Mouse (Mus musculus) embryo, embryonic 11 days (tissue): ENCODE results near the gene Ssx2ip.

ENCODE experiments used
- DNase-seq: peaks from one replicate; pipeline ENCODE4 v3.0.0-alpha.2; 2015

The Ssx2ip gene

DNA sequence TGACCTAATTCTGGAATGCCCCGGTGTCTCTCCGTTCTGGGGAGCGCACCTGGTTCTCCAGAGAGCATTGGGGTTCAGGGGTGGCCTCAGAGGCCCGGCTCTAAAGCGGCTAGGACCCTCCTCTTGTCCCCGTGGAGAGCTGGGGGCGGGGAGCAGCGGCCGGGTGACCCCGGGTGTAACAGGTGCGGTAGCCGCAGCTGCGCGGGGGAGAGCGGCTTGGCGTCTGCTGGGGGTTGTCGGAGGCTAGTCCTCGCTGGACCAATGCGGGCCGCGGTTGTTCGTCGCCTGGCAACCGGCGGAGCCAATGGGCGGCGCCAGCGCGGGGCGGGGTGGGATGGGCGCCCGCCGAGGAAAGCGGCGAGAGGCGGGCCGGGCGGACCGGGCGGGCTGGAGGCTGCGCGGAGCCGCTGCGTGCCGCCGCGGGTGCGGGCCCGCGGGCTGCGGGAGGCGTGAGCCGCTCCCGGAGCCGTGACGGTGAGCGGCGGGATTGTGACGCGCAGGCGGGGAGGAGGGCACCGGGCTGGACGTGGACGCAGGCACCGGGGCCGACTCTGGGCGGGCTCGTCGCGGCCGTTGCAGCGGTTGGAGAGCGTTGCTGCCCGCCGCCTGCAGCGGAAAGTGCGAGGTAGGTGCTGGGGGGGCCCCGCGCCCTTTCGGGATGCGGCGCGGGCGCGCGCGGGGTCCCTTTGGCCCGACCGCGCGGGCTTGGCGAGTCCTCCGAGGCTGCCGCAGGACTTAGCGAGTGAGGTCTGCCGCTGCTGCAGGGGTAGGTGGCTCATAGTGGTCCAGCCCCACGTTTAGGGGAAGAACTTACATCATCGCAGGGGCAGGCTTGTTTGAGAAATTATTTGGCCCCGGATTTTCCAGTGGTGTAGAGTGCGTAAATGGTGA, at the start of gene Ssx2ip:
Gene Ssx2ip (plus strand): TSS at position 332 of the 891 bp plus-strand sequence.
- DNase-seq = peak; percentile 96

DNA sequence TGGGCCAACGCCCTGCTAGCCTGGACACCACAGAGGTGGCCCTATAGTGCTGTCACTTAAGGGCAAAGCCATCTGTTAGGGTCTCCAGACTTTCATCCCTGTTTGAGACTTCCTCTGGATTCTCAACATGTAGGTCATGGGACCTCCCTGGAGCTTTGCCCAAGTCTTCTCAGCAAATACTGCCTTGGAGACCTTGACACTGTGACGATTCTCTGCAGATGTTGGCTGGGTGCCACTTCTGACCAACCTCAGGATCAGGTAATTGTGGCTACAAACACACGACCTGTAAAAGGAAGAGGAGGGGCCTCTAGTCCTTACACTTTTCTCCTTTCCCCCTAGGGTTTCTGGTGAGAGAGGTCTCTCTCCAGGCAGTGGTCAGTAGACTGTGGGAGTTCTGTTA, 49.3 kb upstream of the Ssx2ip start:
- DNase-seq = no peak

DNA sequence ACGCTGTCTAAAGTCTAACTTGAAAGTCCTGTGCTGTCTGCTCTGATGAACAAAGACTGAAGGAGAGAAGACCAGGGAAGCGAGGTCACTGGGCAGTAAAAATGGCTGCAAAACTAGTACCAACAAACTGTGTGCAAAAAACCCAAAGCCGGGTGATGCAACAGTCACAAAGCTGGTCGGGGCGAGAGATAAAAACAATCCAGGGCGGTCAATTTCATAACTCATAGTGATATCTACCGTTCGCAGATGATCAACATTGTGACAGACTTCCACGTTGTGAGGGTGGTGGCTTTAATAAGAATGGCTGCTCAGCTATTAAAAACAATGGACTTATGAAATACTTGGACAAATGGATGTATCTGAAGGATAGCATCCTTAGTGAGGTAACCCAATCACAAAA, 39.0 kb upstream of the Ssx2ip start:
- no peak for DNase-seq

DNA sequence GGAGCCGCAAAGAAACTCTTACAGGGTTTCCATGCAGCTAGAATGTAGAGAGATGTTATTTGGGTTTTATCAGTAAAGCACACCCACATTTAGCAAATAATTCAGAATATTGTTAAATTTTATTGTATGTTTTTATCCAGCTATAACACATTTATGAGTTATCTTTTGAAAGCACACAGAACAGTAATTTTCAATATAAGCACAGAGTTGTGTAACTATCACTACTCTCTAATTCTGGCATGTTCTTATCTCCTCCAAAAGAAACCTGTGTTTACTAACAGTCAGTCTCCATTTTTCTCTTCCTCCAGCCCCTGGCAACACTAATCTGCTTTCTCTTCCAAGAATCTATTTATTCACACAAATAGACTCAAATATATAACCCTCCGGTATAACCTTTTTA, 37.4 kb upstream of the Ssx2ip start:
- DNase-seq = no peak

DNA sequence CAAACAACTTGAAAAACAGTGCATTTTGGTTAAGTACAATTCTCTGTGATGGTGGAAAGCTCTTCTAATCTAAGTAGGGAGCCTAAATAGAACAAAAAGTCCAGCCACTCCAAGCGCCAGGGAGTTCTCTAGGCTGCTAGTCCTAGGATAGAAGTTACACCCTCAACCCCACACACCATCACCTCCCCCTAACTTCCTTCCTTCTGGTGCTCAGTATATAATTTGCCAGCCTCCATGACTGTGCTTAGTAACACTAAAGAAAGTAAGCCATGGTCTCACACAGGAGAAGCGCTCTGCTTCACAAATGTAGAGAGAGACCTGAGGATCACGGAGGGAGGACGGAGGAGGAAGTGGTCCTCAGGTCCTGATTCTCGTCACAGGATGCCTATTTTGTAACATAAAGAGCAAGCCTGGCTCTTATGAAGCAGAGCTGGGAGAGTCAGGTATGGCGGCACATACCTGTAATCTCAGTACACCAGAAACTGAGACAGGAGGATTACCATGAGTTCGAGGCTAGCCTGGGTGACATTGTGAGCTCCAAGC, 33.8 kb upstream of the Ssx2ip start:
- no peak for DNase-seq

DNA sequence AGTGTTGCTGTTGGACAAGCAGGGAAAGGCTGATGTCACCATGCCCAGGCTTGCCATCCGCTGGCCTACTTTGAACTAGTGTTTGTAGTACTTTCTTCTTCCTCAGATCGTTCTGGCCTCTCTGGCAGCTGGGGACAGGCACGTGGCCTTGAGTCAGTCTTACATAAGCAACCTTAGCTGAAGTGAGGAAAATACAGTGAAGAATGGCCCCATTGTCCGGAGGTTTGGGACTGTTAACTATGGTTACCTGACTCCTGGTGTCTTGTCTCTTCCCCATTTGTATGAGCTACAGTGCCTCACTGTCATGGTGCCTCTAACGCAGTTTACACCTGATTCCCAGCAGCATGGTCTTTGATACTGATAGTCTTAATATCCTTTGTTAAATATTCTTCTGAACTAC, 33.2 kb upstream of the Ssx2ip start:
- DNase-seq = no peak

DNA sequence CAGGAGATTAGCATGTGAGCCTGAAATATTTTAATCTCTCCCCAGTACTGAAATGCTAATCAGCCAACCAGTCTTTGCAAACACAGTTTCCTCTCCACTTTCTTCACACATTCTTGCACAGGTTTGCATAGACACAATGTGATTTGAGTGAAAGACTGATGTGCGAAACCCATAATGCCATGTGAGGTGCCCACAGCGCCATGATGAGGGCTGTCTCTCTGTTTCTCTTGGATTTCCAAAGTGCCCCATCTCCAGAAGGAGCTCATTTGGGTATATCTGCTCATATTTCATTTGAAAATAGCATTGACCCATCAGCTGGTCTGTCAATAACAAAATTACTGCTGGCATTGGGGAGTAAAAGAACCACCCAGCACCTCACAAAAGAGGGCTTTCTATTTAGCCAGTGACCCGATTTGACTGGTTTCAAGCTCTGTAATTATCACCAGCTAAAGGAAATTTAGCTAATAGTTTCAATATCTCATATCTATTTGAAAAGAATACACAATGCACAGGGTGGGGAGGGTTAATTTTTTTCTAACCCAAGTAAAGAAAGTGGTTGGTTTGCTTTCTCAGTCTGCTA, 29.8 kb upstream of the Ssx2ip start:
- no peak for DNase-seq

DNA sequence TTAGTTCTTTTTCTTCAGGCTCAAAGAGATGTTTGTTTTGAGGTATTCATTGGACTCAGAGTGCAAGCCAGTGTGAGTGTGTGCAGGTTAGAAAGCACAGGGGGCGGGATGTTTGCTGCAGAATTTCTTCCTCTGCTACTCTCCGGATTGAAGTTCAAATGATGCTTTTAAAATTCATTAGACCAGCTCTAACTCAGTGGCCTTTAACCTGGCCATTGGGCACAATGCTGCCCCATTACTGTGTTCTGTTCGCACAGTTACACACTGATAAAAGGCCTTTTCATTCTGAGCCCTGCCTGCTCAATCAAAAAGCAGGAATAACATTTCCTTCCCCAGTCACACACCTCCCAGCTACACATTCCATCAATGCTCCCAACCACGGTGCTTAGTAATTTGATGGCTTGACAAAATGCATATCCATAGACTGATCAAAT, 29.2 kb upstream of the Ssx2ip start:
- DNase-seq = peak; percentile 57

DNA sequence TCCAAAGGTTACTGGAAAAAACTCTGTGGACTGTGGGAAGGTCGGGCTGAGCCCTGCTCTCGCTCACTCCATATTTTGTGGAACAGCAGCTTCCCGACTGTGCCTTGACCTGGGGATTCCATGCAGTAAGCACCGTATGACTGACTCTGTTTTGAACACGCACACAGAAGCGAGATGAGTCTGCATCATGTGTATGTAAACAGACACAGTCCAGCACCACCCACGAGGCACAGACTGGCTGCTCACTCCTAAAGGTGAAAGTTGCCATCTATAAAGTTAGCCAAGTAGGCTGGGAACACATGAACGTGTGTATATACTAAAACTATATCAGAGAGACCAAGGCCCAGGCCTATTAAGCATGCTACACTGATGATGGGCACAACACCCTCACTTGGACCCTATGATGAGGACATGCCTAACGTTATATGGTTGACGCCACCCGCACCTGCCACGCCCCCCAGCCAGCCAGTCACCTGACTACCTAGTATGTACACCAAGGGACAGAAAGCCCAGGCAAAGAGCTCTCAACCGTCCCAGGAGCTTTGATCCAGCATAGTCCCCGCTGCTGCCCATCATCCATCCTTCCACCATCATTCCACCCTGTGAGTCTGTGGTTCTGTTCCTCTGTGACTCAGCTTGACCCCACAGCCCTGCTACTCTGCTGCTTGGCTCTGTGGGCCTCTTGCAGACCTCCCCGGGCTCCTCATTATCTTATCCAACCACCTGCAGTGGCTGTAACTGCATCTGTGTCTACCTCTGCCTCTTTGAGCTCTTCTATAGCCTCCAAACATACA, 27.9 kb upstream of the Ssx2ip start:
- DNase-seq = no peak

DNA sequence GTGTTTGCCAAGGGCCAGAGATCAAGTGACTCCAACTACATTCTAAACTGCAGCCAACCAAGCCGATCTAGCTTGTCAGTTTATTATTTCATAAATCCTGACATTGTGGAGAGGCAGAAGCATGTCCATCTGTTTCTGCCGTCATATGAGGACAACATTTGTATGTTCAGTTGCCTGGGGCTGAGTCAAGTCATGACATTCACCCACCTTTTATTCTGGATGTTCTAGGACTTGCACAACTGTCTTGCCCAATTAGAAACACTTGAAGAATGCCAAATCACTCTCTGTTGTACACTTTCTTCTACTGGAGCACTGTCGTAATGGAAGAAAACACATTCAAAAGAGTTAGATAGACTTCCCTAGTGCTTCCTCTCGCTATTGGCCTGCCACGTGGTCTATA, 27.2 kb upstream of the Ssx2ip start:
- no peak for DNase-seq

DNA sequence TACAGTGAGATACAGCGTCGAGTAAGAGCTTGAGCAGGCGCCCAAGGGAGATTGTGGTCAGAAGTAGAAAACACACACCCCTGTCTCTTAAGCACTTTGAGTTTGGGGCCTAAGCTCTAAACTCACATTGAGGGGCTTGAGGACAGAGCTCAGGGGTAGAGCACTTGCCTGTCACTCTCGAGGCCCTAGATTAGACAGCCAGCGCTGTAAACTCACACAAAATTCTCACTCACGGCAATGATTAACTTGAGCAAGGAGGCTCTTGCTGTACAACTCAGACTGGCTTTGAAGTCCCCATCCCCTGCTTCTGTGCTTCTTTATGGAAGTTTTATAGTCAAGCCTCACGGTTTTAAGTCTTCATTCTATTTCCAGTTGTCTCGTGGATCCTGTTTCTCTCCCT, 25.7 kb upstream of the Ssx2ip start:
- no peak for DNase-seq

DNA sequence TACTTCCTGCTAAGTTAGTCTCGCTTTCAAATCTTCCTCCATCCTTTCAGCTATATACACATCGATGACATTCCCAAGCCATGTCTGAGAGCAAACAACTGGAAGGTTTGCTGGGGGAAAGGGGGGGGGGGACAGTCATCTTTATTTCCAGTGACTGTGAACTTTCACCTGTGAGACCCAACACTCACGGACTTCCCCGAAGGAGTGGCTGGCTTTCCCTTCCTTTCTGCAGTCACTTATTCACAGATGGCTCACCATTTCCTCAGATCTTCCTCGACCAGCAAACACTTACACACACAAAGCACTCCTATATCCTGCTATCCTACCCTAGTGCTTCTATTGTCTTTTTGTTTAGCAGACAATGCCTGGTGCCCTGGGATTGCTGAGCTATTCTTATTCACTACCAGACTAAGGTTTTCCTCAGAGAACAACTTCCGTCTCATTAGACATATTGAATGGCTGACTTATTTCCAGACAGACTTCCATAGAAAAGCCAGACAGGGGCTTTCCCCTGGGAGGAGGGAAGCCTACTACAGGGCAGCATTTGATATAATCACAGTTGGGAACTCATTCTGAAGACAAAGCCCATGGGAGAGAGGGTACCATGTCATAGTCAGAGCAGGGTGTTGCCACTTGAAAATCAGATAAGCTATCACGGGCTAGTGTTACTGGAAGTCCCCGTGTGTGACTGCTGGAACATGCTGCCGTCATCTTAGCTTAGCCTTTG, 24.5 kb upstream of the Ssx2ip start:
- DNase-seq = peak; percentile 66

DNA sequence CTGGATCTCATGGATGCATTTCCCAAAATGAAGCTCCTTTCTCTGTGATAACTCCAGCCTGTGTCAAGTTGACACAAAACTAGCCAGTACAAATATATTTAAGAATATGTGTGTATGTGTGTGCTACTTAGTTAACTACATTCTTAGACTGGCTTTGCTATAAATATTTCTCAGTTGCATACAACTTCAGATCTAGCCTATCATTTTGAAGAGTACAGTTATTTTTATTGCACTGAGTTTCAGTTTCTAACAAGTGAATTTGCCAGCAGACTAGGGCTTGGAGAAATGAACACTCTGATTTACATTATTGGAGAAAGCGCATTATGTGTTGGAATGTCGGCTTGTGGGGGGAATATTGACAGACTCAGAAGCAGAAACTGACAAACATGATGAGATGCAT, 23.6 kb upstream of the Ssx2ip start:
- no peak for DNase-seq

DNA sequence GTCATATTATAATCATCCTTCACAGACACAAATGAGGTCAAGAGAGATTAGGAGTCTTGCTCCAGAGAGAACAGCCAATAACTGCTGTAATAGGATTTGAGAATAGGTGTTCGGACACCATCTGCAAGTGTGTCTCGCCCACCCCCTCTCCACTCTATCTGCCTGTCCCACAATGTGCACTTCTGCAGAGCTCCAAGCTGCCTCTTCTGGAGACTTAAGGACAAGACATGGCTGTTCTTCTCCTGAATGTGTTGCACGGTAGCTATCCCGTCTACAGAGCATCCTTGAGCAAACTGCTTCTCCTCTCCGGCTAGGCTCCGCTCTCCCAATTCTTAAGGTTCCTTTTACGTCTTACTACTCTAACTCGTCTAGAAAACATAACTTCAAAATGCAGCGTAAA, 23.0 kb upstream of the Ssx2ip start:
- no peak for DNase-seq

DNA sequence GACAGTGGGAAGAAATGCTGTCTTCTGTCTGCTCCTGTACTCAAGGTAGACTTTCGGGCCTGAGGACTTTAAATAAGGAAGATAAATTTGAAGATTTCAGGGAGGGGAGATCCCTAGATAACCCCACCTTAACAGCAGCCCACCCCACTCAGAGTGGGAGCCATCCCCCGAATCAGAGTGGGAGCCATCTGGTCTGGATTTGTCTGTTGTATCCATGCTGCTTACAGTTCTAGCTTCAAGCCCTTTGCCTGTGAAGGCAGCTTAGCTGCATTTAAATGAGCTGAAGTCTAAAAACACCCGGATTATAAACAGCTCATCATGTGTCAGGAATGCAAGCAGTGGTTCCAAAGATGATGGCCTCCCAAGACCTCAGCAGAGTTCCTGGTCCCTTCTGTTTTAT, 17.6 kb upstream of the Ssx2ip start:
- DNase-seq = no peak

DNA sequence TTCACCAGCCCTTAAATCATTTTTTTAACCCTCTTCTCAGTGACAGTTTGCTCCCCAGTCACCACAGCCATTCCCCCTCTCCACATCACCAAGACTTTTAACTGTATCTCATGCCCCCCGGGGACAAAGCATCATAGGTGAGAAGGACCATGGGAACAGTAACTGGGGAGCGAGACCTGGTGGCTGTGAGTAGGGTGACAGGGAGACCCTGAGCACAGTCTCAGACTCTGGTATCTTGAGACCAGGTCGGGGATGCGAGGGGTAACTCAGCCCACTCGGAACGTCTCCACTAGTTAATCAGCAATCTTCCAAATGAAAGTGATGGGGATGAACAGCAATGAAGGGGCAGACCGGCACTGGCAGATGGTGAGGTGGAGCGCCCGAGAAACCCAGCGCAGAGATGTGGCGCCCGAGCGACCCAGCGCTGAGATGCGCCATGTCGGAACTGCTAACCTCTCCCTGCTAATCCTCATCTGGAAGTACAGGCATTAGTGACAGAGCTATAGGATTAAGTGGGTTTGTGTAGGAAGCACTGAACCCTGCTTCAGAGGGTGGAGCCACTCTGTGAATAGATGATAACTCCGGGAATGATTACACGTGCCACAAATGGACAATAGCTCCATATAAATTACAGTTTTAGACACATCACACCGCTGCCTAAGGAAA, 11.7 kb upstream of the Ssx2ip start:
- no peak for DNase-seq

DNA sequence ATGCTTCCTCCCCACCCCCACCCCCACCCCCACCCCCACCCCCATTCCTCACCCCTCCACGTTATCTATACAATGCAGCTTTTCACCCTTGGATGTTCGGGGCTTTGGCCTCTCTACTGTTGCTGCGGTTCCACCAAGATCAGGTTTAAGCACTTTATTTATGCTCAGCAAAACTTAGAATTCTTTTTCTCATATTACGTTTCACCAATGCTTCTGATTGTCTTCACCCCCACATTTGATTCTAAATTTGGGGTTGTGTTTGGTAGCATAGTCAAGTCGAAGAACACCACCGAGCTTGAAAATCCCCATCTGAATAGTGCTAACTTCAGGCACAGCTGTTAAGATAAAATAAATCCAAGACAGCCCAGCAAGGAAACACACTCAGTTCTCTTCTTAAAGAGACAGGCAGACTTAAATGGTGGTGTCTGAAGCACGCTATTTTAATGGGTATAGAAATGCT, 10.8 kb upstream of the Ssx2ip start:
- DNase-seq = no peak

DNA sequence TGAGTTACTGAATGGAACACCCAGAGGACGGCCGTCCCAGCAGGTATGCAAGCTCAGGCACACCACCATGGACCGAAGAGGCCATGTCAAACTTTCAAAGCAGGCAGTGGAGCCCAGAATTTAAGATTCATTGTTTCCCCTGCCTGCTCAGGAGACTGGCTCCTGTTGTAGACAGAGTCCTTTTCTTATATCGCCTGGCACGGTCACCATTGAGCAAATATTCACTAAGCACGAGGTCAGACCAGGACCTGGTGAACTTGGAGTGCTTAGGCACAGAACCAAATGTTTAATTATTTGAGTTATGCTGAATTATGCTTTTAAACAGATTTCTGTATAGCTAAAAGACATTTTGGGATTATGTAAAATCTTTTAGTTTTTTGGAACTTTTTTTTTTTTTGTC, 8.2 kb upstream of the Ssx2ip start:
- no peak for DNase-seq

DNA sequence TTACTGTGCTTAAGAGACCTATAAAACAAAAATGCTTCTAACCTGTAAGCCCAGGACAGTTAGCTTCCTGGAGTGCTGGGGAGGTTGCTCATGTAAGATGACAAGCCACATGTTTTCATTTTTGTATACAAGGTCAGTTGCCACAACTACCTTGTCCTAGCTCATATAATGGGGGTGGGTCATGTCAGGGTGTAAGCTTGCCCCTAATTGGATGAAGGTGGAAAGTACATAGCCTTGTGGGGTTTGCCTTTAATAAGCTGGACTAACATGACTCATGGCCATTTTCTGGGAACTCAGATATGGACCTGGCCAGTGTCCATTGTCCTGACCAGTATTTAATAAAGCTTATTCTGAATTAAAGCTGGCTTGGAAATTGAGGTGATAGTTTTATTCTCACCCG, 7.5 kb upstream of the Ssx2ip start:
- DNase-seq = no peak

DNA sequence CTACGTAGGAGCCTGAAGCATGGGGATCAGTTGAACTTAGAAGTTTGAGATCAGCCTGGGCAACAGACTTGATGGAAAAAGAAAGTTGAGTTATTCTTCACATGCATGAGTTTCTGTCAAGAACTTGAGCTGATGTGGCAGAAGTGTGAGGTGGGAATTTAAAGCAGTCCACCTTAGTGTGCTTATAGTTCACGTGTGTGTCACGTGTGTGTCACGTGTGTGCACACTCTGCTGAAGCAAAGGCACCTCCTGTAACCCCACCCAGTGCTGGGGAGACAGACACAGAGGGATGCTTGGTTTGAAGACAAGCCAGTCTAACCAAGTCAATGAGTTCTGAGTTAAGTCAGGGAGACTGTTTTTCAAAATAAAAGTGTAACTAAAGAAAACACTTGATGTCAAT, 6.6 kb upstream of the Ssx2ip start:
- no peak for DNase-seq

DNA sequence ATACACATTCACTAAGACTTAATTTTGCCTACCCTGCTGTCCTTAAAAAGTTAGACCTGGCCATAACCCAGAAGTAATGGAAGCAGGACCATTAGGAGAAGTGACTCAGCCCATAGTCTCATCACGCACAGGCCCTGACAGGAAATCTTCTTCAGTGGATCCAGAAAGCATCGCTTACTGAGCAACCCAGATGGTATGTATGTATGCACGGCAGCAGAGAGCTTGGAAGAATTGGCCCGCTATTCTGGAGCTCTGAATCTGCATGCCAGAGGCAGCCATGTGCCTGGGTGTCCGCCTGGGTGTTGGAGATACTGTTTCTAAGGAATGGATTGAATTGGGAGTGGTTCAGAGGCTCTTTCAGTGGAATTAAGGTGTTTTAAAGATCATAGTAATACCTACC, 5.2 kb upstream of the Ssx2ip start:
- DNase-seq = no peak

DNA sequence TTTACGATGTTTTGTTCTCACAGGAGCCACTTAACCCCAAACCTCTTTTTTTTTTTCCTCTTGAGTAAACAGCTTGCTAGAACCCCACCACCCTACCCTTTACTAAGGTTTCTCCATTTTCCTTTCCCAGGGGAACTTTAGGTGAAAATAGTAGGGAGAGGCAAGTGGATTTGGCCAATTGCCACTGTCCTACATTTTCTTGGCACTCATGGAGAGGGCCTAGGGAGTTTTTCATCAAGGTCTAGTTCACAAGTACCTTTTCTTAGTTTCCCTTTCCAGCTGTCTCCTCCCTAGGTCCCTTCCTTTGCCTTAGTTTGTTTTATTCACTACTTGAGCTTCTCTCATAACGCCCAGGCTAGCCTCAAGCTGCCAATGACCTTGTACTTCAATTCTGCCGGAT, 672 bp upstream of the Ssx2ip start:
- no peak for DNase-seq
